Mouse (Mus musculus) G1E (cell line): ENCODE measurements at regions not wholly inside any gene's neighbourhood (a gene's known extent, or its start where the extent isn't known, plus 50 kb on each side); places are given as distances from the start of the nearest gene placed in this dataset.

Experiments used
- ATAC-seq: 2 replicates; pipeline ENCODE4 v1.8.0; 2016; ENCODE audit warnings: mild to moderate bottlenecking; ENCODE audit not compliant: insufficient number of reproducible peaks, poor library complexity, low FRiP score, severe bottlenecking; ENCODE audit errors: extremely low read depth
- DNase-seq: peaks from one replicate; pipeline ENCODE4 v3.0.0; 2012; ENCODE audit warnings: low spot score
- H3K27me3 ChIP-seq: 2 replicates; pipeline ENCODE4 v1.6.1; 2012; ENCODE audit warnings: mild to moderate bottlenecking, low read length, inconsistent platforms; ENCODE audit not compliant: insufficient read depth
- H3K36me3 ChIP-seq: replicated peaks from 2 replicates; pipeline ENCODE3; 2012; ENCODE audit warnings: mild to moderate bottlenecking, inconsistent platforms
- H3K4me1 ChIP-seq: 2 replicates; pipeline ENCODE4 v1.6.1; 2012; ENCODE audit warnings: low read depth, low read length, inconsistent platforms, mixed read lengths; ENCODE audit not compliant: insufficient read depth
- H3K4me3 ChIP-seq: 2 replicates; pipeline ENCODE4 v1.5.1; 2012; ENCODE audit warnings: low read depth, mild to moderate bottlenecking, inconsistent platforms, low read length, moderate library complexity, mixed read lengths
- H3K9me3 ChIP-seq: replicated peaks from 2 replicates; pipeline ENCODE4 v1.6.1; 2012; ENCODE audit warnings: inconsistent platforms
- CTCF ChIP-seq: IDR thresholded peaks from 2 replicates; pipeline ENCODE4 v1.5.1; 2012; ENCODE audit warnings: low read depth, low read length, inconsistent platforms, mixed read lengths
- GATA1 ChIP-seq: IDR thresholded peaks from 2 replicates; pipeline ENCODE4 v1.6.1; 2012; ENCODE audit warnings: borderline replicate concordance, low read length, inconsistent platforms, mixed read lengths
- GATA2 ChIP-seq: IDR thresholded peaks from 2 replicates; pipeline ENCODE4 v1.6.1; 2012; ENCODE audit warnings: low read depth, low read length, inconsistent platforms, borderline replicate concordance
- POLR2AphosphoS5 ChIP-seq: IDR thresholded peaks from 2 replicates; pipeline ENCODE4 v1.6.1; 2012; ENCODE audit warnings: low read depth, low read length, inconsistent platforms; ENCODE audit not compliant: insufficient replicate concordance
- TAL1 ChIP-seq: conservative IDR thresholded peaks from 2 replicates; pipeline ENCODE4 v1.6.1; 2012; ENCODE audit warnings: low read depth, low read length, inconsistent platforms, mixed read lengths

DNA sequence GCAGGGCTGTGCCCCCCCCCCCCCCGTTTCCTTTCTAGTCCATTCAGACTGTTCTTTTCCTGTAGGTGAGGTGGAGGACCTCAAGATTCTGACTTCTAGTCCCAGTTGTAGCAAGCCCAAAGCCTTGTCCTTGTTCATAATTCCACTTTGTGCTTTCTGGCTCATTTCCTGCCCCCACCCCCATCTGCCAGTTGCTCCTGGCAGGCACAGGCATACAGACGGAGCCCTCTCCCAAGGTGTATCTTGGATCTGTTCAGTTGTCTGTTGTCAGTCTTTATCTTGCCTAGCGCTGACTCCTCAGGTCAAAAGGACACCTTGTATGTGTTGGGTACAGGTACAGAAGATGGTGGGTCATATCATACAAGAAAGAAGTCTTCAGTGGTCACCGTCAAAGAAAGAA is 81.9 kb downstream of the Fam43a start:
- Histone ChIP-seq H3K9me3 (no peaks in the 10 kb centered on the region), H3K4me1 (no peaks in the 10 kb centered on the region; the same call in 1 of the 2 replicates), H3K27me3 (peaks cover 8% of the 10 kb centered on the region; the same call in 1 of the 2 replicates), H3K4me3 (no peak overlapping the region), H3K36me3 (no peaks in the 10 kb centered on the region)
- no peak for TF ChIP-seq TAL1
- TF ChIP-seq GATA2 = no peak
- TF ChIP-seq GATA1 = no peak
- no peak for TF ChIP-seq POLR2AphosphoS5
- no peak for TF ChIP-seq CTCF
- no peak for ATAC-seq
- no peak for DNase-seq

GRCm38 (mm10) chr16:30683986-30684385 is 84.5 kb downstream of the Fam43a start:
- Histone ChIP-seq H3K4me1 (no peaks in the 10 kb centered on the region), H3K9me3 (no peaks in the 10 kb centered on the region), H3K27me3 (peaks cover 3% of the 10 kb centered on the region; the same call in 1 of the 2 replicates), H3K4me3 (no peak overlapping the region), H3K36me3 (no peaks in the 10 kb centered on the region)
- DNase-seq (no peak), ATAC-seq (no peak)
- no peak for TF ChIP-seq GATA2
- TF ChIP-seq GATA1 = no peak
- no peak for TF ChIP-seq POLR2AphosphoS5

- TF ChIP-seq POLR2AphosphoS5 (no peak), GATA2 (no peak), TAL1 (no peak), GATA1 (no peak), CTCF (no peak)
- DNase-seq (no peak), ATAC-seq (no peak)
- Histone ChIP-seq H3K36me3 (no peaks in the 10 kb centered on the region), H3K4me1 (no peaks in the 10 kb centered on the region), H3K4me3 (no peak overlapping the region), H3K9me3 (no peaks in the 10 kb centered on the region), H3K27me3 (peaks cover 6% of the 10 kb centered on the region)
Observed at GRCm38 (mm10) chr16:30686536-30686935, 87.0 kb downstream of the Fam43a start.

DNA sequence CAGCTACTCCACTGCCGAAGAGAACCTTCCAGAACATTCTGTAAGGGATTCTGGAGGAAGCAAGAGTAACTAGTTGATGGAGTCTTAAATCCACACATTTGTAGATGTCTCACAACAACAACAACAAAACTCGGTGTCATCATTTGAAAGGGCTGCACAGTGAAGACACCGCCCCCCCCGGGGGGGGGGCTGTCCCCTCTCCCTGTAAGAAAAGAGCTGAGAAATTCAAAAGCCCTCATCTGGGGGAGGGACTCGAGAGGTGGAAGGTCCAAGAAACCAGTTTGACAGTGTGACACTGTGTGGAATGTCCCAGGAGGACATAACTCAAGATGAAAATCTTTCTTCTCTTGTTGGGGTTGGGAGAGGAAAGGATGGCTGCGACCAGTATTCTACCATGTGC is 87.7 kb downstream of the Fam43a start:
- no peak for DNase-seq
- ATAC-seq = no peak
- no peaks in the 10 kb centered on the region for H3K4me1 ChIP-seq

GRCm38 (mm10) chr16:30687682-30688081 is 88.2 kb downstream of the Fam43a start:
- peaks cover 6% of the 10 kb centered on the region for H3K27me3 ChIP-seq
- DNase-seq (no peak), ATAC-seq (no peak)
- TF ChIP-seq POLR2AphosphoS5 (no peak), GATA1 (no peak), TAL1 (no peak), GATA2 (no peak), CTCF (no peak)
- no peaks in the 10 kb centered on the region for H3K36me3 ChIP-seq
- H3K4me3 ChIP-seq = no peak overlapping the region
- H3K9me3 ChIP-seq = no peaks in the 10 kb centered on the region
- H3K4me1 ChIP-seq = no peaks in the 10 kb centered on the region

More for the DNA sequence above, 87.7 kb downstream of the Fam43a start:
- Histone ChIP-seq H3K4me3 (no peak overlapping the region), H3K36me3 (no peaks in the 10 kb centered on the region), H3K27me3 (peaks cover 6% of the 10 kb centered on the region), H3K9me3 (no peaks in the 10 kb centered on the region)
- TF ChIP-seq TAL1 (no peak), POLR2AphosphoS5 (no peak), GATA2 (no peak), GATA1 (no peak), CTCF (no peak)

DNA sequence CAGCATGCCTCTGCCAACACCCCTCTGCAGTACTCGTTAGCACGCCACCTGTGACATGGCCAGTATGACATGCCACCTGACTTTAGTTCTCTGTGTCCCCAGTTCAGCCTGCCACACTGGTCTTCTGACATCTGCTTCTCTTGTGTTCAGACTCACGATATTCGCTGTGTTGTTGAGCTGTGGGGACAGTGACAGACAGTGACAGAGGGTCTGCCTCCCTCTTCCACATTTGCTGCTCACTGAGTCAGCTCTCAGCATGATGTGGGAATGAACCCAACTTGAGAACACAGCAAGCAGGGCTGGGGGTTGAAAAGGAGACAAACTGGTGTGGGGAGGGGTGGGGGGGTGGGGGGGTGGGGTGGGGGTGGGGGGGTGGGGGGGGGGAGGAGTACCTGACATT is 91.0 kb downstream of the Fam43a start:
- Histone ChIP-seq H3K36me3 (no peaks in the 10 kb centered on the region), H3K9me3 (no peaks in the 10 kb centered on the region), H3K27me3 (peaks cover 6% of the 10 kb centered on the region), H3K4me3 (no peak overlapping the region), H3K4me1 (no peaks in the 10 kb centered on the region)
- TF ChIP-seq GATA1 (no peak), TAL1 (no peak), GATA2 (no peak), POLR2AphosphoS5 (no peak), CTCF (no peak)
- DNase-seq (no peak), ATAC-seq (no peak)

GRCm38 (mm10) chr16:30691964-30692363 is 92.4 kb downstream of the Fam43a start:
- peaks cover 6% of the 10 kb centered on the region for H3K27me3 ChIP-seq
- ATAC-seq (no peak), DNase-seq (no peak)
- TF ChIP-seq TAL1 (no peak), GATA2 (no peak), POLR2AphosphoS5 (no peak)
- no peaks in the 10 kb centered on the region for H3K36me3 ChIP-seq
- H3K4me1 ChIP-seq = no peaks in the 10 kb centered on the region
- no peak overlapping the region for H3K4me3 ChIP-seq
- H3K9me3 ChIP-seq = no peaks in the 10 kb centered on the region

- Histone ChIP-seq H3K4me1 (no peaks in the 10 kb centered on the region), H3K27me3 (peaks cover 11% of the 10 kb centered on the region), H3K4me3 (no peak overlapping the region), H3K9me3 (no peaks in the 10 kb centered on the region), H3K36me3 (no peaks in the 10 kb centered on the region)
- TF ChIP-seq GATA1 (no peak), TAL1 (no peak)
- DNase-seq (no peak), ATAC-seq (no peak)
Observed at GRCm38 (mm10) chr16:30692541-30693141, 93.1 kb downstream of the Fam43a start.
